Mouse (Mus musculus): ENCODE measurements around the gene Abi2. TPM values are rescaled to one million over a fixed set of nuclear protein-coding genes. Genes with fewer than 3 reads are reported as not detected.

Abi2 gene
- polyA plus RNA-seq, 2 experiments, result 14.4 to 15.0 TPM

DNA sequence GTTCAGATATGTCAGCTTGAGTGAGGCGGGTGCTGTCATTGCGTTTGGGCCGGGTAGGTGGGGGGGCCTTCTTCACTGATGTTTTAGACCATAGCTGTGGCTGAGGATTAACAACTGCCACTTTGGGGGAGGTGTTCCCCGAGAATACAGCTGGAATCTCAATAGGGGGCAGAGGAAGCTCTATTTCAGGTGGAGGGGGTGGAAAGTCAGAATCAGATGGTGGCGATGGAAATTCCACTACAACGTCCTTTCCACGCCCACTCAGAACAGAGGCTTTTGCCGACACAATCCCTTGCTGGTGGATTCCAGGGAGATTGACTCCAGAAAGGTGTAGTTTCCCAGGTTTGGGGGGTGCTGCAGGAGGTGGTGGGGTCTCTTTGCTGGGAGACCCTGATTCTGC lies 79.2 kb downstream of the Abi2 start:
- no peak overlapping the region for H3K4me2 ChIP-seq (replicated peaks; ENCODE audit: low read depth, low read length, severe bottlenecking)
- no peaks in the 10 kb centered on the region for H3K9me3 ChIP-seq (ENCODE audit: control insufficient read depth, low read length)
- no peak overlapping the region for H3K27ac ChIP-seq (replicated peaks; ENCODE audit: low read depth, low read length)
- DNase-seq (ENCODE audit: low spot score) (no peak), ATAC-seq (ENCODE audit: low FRiP score, low read depth) (no peak)
- no peak for TF ChIP-seq POLR2A (IDR thresholded peaks at IDR 0.05; ENCODE audit: borderline replicate concordance, extremely low read depth, insufficient read depth, insufficient read length)
- H3K36me3 ChIP-seq (ENCODE audit: control insufficient read depth, insufficient read depth, low read length), result peaks cover 59% of the 10 kb centered on the region
- H3K9ac ChIP-seq (ENCODE audit: low read depth, low read length, severe bottlenecking), result no peak overlapping the region
- no peaks in the 10 kb centered on the region for H3K4me1 ChIP-seq (ENCODE audit: control insufficient read depth, insufficient read depth, low read length)
- 87% methylated on average over 8 of the region's 8 CpGs for WGBS
- no peak overlapping the region for H3K4me3 ChIP-seq (replicated peaks; ENCODE audit: low read length)
- H3K27me3 ChIP-seq (ENCODE audit: control insufficient read depth, insufficient read depth, low read length), result no peaks in the 10 kb centered on the region

DNA sequence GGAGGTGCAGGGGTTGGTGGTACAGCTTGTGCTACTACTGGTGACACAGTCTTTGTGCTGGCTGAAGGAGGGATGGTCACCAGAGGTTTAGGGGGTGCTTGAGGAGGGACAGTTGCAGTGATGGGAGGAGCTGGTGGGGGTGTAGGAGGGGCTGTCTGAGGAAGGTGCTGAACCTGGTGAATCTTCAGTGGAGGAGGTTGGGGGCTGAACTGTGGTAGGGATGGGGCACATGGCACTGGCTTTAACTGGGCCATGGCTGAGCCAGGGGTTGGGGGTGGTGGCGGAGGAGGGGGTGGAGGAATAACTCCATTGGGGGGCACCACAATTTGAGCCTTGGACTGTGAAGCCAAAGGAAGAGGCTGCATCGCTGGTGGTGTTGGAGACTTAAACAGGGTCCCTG lies 80.2 kb downstream of the Abi2 start:
- no peak overlapping the region for H3K4me3 ChIP-seq (replicated peaks; ENCODE audit: low read length)
- WGBS, result 86% methylated on average over 2 of the region's 2 CpGs
- H3K9me3 ChIP-seq (ENCODE audit: control insufficient read depth, low read length), result no peaks in the 10 kb centered on the region
- H3K27me3 ChIP-seq (ENCODE audit: control insufficient read depth, insufficient read depth, low read length), result no peaks in the 10 kb centered on the region
- no peak overlapping the region for H3K9ac ChIP-seq (ENCODE audit: low read depth, low read length, severe bottlenecking)
- no peaks in the 10 kb centered on the region for H3K4me1 ChIP-seq (ENCODE audit: control insufficient read depth, insufficient read depth, low read length)
- no peak overlapping the region for H3K4me2 ChIP-seq (replicated peaks; ENCODE audit: low read depth, low read length, severe bottlenecking)
- ATAC-seq (ENCODE audit: low FRiP score, low read depth), result no peak
- no peak for DNase-seq (ENCODE audit: low spot score)
- no peak overlapping the region for H3K27ac ChIP-seq (replicated peaks; ENCODE audit: low read depth, low read length)
- H3K36me3 ChIP-seq (ENCODE audit: control insufficient read depth, insufficient read depth, low read length), result peaks cover 65% of the 10 kb centered on the region
- TF ChIP-seq POLR2A (IDR thresholded peaks at IDR 0.05; ENCODE audit: borderline replicate concordance, extremely low read depth, insufficient read depth, insufficient read length), result no peak

GRCm38 (mm10) chr1:60490510-60490909 lies 81.1 kb downstream of the Abi2 start:
- H3K27ac ChIP-seq (replicated peaks; ENCODE audit: low read depth, low read length), result no peak overlapping the region
- H3K4me2 ChIP-seq (replicated peaks; ENCODE audit: low read depth, low read length, severe bottlenecking), result no peak overlapping the region
- no peak overlapping the region for H3K4me3 ChIP-seq (replicated peaks; ENCODE audit: low read length)
- ATAC-seq (ENCODE audit: low FRiP score, low read depth) (no peak), DNase-seq (ENCODE audit: low spot score) (no peak)
- peaks cover 71% of the 10 kb centered on the region for H3K36me3 ChIP-seq (ENCODE audit: control insufficient read depth, insufficient read depth, low read length)
- H3K9ac ChIP-seq (ENCODE audit: low read depth, low read length, severe bottlenecking), result no peak overlapping the region
- WGBS, result 82% methylated on average over 4 of the region's 4 CpGs
- no peaks in the 10 kb centered on the region for H3K27me3 ChIP-seq (ENCODE audit: control insufficient read depth, insufficient read depth, low read length)
- no peaks in the 10 kb centered on the region for H3K4me1 ChIP-seq (ENCODE audit: control insufficient read depth, insufficient read depth, low read length)
- H3K9me3 ChIP-seq (ENCODE audit: control insufficient read depth, low read length), result no peaks in the 10 kb centered on the region
- TF ChIP-seq POLR2A (IDR thresholded peaks at IDR 0.05; ENCODE audit: borderline replicate concordance, extremely low read depth, insufficient read depth, insufficient read length), result no peak

DNA sequence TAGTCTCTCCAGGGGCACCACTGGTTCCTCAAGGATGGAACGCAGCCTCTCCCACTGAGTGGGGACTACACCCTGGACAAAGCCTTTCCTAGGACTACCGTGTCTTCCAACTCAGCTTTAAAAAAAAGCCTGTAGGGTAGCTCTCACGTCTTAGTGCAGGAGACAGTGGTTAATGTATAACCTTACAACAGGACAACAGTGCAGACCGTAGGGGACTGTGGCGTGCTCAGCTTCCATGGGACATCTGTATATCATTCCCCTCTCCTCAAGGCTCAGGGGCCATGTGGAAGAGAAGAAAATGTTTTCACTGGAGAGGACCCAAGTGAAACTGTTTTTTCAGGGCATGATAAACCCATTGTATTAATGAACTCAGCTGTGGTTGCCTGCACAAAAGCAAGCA lies 83.0 kb downstream of the Abi2 start:
- 79% methylated on average over 5 of the region's 5 CpGs for WGBS
- Histone ChIP-seq H3K36me3 (ENCODE audit: control insufficient read depth, insufficient read depth, low read length) (peaks cover 83% of the 10 kb centered on the region), H3K4me2 (replicated peaks; ENCODE audit: low read depth, low read length, severe bottlenecking) (no peak overlapping the region), H3K27me3 (ENCODE audit: control insufficient read depth, insufficient read depth, low read length) (no peaks in the 10 kb centered on the region), H3K4me3 (replicated peaks; ENCODE audit: low read length) (no peak overlapping the region), H3K27ac (replicated peaks; ENCODE audit: low read depth, low read length) (no peak overlapping the region), H3K9ac (ENCODE audit: low read depth, low read length, severe bottlenecking) (no peak overlapping the region), H3K9me3 (ENCODE audit: control insufficient read depth, low read length) (no peaks in the 10 kb centered on the region), H3K4me1 (ENCODE audit: control insufficient read depth, insufficient read depth, low read length) (no peaks in the 10 kb centered on the region)
- TF ChIP-seq POLR2A (IDR thresholded peaks at IDR 0.05; ENCODE audit: borderline replicate concordance, extremely low read depth, insufficient read depth, insufficient read length), result no peak
- ATAC-seq (ENCODE audit: low FRiP score, low read depth) (no peak), DNase-seq (ENCODE audit: low spot score) (no peak)

DNA sequence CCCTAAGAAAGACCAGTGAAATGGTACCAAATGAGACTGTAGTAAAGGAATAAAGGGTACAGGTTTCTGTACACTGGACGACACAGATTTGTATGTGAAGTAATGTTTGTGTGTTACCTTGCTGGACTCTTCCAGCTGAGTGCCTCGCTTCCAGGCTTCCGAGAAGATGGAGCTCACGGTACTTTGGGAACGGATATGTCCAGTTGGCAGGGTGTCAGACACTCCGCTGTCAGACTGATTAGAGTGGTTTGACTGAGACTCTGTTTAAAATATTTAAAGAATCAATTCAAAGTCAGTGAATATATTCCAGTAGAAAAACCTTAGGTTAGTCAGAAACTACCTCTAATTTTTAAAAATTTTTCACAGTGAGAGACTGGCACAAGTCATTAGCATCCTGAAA lies 84.0 kb downstream of the Abi2 start:
- DNase-seq (ENCODE audit: low spot score), result no peak
- H3K27me3 ChIP-seq (ENCODE audit: control insufficient read depth, insufficient read depth, low read length), result no peaks in the 10 kb centered on the region
- WGBS, result 89% methylated on average over 6 of the region's 6 CpGs
- ATAC-seq (ENCODE audit: low FRiP score, low read depth), result no peak
- H3K9me3 ChIP-seq (ENCODE audit: control insufficient read depth, low read length), result no peaks in the 10 kb centered on the region
- no peak overlapping the region for H3K4me2 ChIP-seq (replicated peaks; ENCODE audit: low read depth, low read length, severe bottlenecking)
- TF ChIP-seq POLR2A (IDR thresholded peaks at IDR 0.05; ENCODE audit: borderline replicate concordance, extremely low read depth, insufficient read depth, insufficient read length), result no peak
- H3K4me1 ChIP-seq (ENCODE audit: control insufficient read depth, insufficient read depth, low read length), result no peaks in the 10 kb centered on the region
- peaks cover 74% of the 10 kb centered on the region for H3K36me3 ChIP-seq (ENCODE audit: control insufficient read depth, insufficient read depth, low read length)
- no peak overlapping the region for H3K9ac ChIP-seq (ENCODE audit: low read depth, low read length, severe bottlenecking)
- no peak overlapping the region for H3K4me3 ChIP-seq (replicated peaks; ENCODE audit: low read length)
- H3K27ac ChIP-seq (replicated peaks; ENCODE audit: low read depth, low read length), result no peak overlapping the region

DNA sequence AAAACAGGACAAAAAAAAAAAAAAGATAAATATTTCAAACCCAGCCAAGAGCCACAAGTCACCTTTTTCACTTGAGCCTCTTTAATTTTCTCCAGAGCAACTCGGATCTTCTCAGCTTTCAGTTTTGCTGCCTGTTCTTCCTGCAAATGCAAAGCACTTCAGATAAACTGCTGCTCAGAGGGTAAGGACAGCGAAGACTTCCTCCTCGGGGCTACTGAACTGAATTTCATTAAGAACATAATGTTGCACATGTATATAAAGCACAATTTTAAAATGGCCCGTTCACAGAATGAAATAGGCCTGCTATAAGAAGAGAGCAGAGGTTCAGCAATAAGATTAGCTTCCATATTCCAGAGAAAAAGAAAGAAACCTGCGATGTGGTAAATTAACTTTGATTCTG lies 94.0 kb downstream of the Abi2 start:
- no peak overlapping the region for H3K4me3 ChIP-seq (replicated peaks; ENCODE audit: low read length)
- H3K27me3 ChIP-seq (ENCODE audit: control insufficient read depth, insufficient read depth, low read length), result no peaks in the 10 kb centered on the region
- no peaks in the 10 kb centered on the region for H3K9me3 ChIP-seq (ENCODE audit: control insufficient read depth, low read length)
- no peak overlapping the region for H3K4me2 ChIP-seq (replicated peaks; ENCODE audit: low read depth, low read length, severe bottlenecking)
- H3K4me1 ChIP-seq (ENCODE audit: control insufficient read depth, insufficient read depth, low read length), result no peaks in the 10 kb centered on the region
- peaks cover 23% of the 10 kb centered on the region for H3K36me3 ChIP-seq (ENCODE audit: control insufficient read depth, insufficient read depth, low read length)
- DNase-seq (ENCODE audit: low spot score) (no peak), ATAC-seq (ENCODE audit: low FRiP score, low read depth) (no peak)
- no peak overlapping the region for H3K27ac ChIP-seq (replicated peaks; ENCODE audit: low read depth, low read length)
- 74% methylated on average over 5 of the region's 5 CpGs for WGBS
- no peak for TF ChIP-seq POLR2A (IDR thresholded peaks at IDR 0.05; ENCODE audit: borderline replicate concordance, extremely low read depth, insufficient read depth, insufficient read length)
- H3K9ac ChIP-seq (ENCODE audit: low read depth, low read length, severe bottlenecking), result no peak overlapping the region
